Mouse (Mus musculus) kidney, postnatal 0 days (tissue): ENCODE measurements around the gene B3gnt6. TPM values are rescaled to one million over a fixed set of nuclear protein-coding genes. Genes with fewer than 3 reads are reported as not detected.

Experiments
- ATAC-seq: fragments of 200-750 bp; cut with Nextera tagmentation; replicated peaks from 2 replicates; pipeline ENCODE4 v1.8.0; 2017; ENCODE audit warnings: low read depth, moderate number of reproducible peaks, moderate TSS enrichment, moderate library complexity; ENCODE audit not compliant: low FRiP score
- DNase-seq: peaks from one replicate; pipeline ENCODE4 v3.0.0-alpha.2; 2016; ENCODE audit warnings: low spot score
- H3K27ac ChIP-seq: fragments of 300-500 bp; sonication (generic); 2 replicates; pipeline ENCODE4 v1.5.1; 2014; ENCODE audit warnings: mild to moderate bottlenecking
- H3K27me3 ChIP-seq: fragments of 300-500 bp; sonication (generic); 2 replicates; pipeline ENCODE4 v1.6.1; 2014; ENCODE audit warnings: low read length, mixed read lengths; ENCODE audit not compliant: insufficient read depth
- H3K36me3 ChIP-seq: fragments of 300-500 bp; sonication (generic); 2 replicates; pipeline ENCODE4 v1.6.1; 2014; ENCODE audit warnings: low read length, mixed read lengths; ENCODE audit not compliant: insufficient read depth
- H3K4me1 ChIP-seq: fragments of 300-500 bp; sonication (generic); replicated peaks from 2 replicates; pipeline ENCODE4 v1.6.1; 2014; ENCODE audit warnings: antibody characterized with exemption, low read length, mixed read lengths; ENCODE audit not compliant: insufficient read depth
- H3K4me2 ChIP-seq: fragments of 300-500 bp; sonication (generic); 2 replicates; pipeline ENCODE4 v1.6.1; 2014; ENCODE audit warnings: mild to moderate bottlenecking, low read length, moderate library complexity, mixed read lengths
- H3K4me3 ChIP-seq: fragments of 300-500 bp; sonication (generic); replicated peaks from 2 replicates; pipeline ENCODE4 v1.5.1; 2014; ENCODE audit warnings: low read depth, low read length
- H3K9ac ChIP-seq: fragments of 300-500 bp; sonication (generic); 2 replicates; pipeline ENCODE4 v1.6.1; 2014; ENCODE audit warnings: low read depth, low read length
- H3K9me3 ChIP-seq: fragments of 300-500 bp; sonication (generic); replicated peaks from 2 replicates; pipeline ENCODE4 v1.6.1; 2016; ENCODE audit warnings: low read length, inconsistent platforms, mixed read lengths
- CTCF ChIP-seq: IDR thresholded peaks from 2 replicates; pipeline ENCODE4 v1.5.1; 2016; ENCODE audit warnings: antibody characterized with exemption, low read depth, mild to moderate bottlenecking, moderate library complexity
- WGBS: fragments of 180-500 bp; shearing (Covaris S2); extraction: QIAGEN DNeasy Blood & Tissue Kit; methylation state at CpG from one replicate; pipeline ENCODE4 v1.1.7; 2014; 5-methylcytosine and 5-hydroxymethylcytosine counted together
- polyA plus RNA-seq: library from polyadenylated mRNA; unstranded; fragments of >200 nt; fragmentation: Nextera tagmentation; extraction: Ambion mirVana; gene quantifications from 2 replicates; pipeline ENCODE4 v1.2.1, GENCODE M21; 2015

Gene B3gnt6
- polyA plus RNA-seq, 1 experiment from 2014 or later: 0.20 TPM

DNA sequence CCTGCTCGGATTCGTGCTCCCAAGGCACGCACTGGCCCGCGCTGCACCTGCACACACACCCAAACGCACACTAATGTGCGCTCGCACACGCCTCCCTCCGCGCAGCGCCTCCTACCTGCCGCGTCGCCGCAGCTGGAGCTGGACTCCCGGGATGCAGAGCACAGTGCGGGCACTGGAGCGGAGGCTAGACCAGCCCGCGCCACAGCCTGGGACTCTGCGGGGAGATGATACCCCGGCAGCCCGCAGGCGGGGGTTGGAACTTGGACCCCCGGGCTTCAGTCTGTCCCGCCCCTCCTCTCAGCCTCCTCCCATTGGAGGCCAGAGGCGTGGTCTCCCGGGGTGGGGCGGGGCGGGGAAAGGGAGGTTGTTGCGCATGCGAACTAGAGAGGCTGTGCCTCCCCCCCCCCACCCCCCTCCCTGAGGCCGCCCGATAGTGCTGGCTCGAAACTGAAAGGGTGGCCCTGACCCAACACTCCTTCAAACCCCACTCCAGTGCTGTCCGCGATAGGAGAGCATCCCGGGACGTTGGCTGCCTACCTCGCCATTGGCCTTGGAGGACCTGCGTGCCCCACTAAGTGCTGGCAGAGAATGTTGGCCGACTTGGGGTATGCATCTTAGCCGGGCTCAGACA is 21.2 kb downstream of the B3gnt6 start, which contains the start of gene Capn5:
Gene Capn5, minus strand, starts transcription at position 346 of the 631 bp plus-strand sequence.
- Histone ChIP-seq H3K27me3 (no peaks in the 10 kb centered on the region), H3K36me3 (no peaks in the 10 kb centered on the region), H3K4me2 (peak within 1 kb of the TSS; percentile 91), H3K9ac (peak within 1 kb of the TSS; percentile 72), H3K27ac (peak within 1 kb of the TSS; percentile 85), H3K4me3 (peak within 1 kb of the TSS; percentile 85), H3K4me1 (peaks cover 12% of the 10 kb centered on the region; the same call in 1 of the 2 replicates), H3K9me3 (no peaks in the 10 kb centered on the region)
- WGBS: 2% methylated on average over 39 of the region's 44 CpGs
- TF ChIP-seq CTCF: peak; percentile 68
- ATAC-seq (peak; percentile 78), DNase-seq (peak; percentile 83)

DNA sequence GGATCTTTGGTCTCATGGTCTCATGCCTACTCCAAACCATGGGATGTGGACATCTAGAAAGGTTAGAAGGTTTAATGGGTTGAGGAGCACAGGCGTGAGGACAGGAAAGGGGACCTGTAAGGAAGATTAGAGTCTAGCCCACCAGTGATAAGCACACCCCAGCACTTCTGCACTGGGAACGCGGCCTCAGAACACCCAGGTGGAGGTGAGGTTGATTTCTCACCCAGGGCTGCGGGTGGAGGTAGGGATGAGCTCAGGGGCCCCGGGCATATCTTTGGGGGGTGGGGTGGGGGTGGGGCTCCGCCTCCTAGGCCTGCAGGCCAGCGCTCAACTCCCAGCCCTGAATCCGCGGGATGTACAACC is 21.7 kb downstream of the B3gnt6 start:
- WGBS: 6% methylated on average over 9 of the region's 9 CpGs
- Histone ChIP-seq H3K9me3 (no peaks in the 10 kb centered on the region), H3K4me3 (peak overlapping the region; percentile 85), H3K4me2 (peak overlapping the region; percentile 91), H3K36me3 (no peaks in the 10 kb centered on the region), H3K27me3 (no peaks in the 10 kb centered on the region), H3K9ac (peak overlapping the region; percentile 72), H3K4me1 (peaks cover 12% of the 10 kb centered on the region; the same call in 1 of the 2 replicates), H3K27ac (peak overlapping the region; percentile 85; the same call in 1 of the 2 replicates)
- ATAC-seq: no peak
- no peak for DNase-seq
- TF ChIP-seq CTCF: no peak

DNA sequence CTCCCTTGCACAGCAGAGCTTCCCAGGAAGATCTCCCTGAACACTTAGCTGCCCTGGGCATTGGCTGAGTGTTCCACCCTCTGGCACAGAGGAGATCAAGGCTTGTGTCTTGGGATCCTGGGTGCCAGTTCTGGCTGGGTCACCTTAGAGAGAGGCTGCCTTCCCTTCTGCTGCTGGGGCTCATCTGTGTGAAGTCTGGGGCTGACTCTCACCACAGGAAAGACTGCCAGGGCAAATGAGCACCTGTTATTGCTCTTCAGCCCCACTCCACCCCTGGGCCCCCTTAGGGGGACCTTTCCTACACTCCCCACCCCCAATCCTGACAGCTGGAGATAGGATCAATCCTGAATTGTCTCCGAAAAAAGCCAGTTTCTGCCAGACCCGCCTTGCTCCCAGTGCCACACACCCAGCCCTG is 22.2 kb downstream of the B3gnt6 start:
- ATAC-seq (no peak), DNase-seq (no peak)
- no peaks in the 10 kb centered on the region for H3K36me3 ChIP-seq
- 35% methylated on average over 2 of the region's 2 CpGs for WGBS
- peak overlapping the region; percentile 91 for H3K4me2 ChIP-seq
- peak overlapping the region; percentile 72; the same call in 1 of the 2 replicates for H3K9ac ChIP-seq
- no peaks in the 10 kb centered on the region for H3K9me3 ChIP-seq
- H3K4me1 ChIP-seq: peaks cover 15% of the 10 kb centered on the region; the same call in 1 of the 2 replicates
- no peaks in the 10 kb centered on the region for H3K27me3 ChIP-seq
- 0 out of 2 replicates have a peak overlapping the region, but pooled peaks have one; percentile 11 for H3K27ac ChIP-seq
- no peak for TF ChIP-seq CTCF
- peak overlapping the region; percentile 85 for H3K4me3 ChIP-seq

DNA sequence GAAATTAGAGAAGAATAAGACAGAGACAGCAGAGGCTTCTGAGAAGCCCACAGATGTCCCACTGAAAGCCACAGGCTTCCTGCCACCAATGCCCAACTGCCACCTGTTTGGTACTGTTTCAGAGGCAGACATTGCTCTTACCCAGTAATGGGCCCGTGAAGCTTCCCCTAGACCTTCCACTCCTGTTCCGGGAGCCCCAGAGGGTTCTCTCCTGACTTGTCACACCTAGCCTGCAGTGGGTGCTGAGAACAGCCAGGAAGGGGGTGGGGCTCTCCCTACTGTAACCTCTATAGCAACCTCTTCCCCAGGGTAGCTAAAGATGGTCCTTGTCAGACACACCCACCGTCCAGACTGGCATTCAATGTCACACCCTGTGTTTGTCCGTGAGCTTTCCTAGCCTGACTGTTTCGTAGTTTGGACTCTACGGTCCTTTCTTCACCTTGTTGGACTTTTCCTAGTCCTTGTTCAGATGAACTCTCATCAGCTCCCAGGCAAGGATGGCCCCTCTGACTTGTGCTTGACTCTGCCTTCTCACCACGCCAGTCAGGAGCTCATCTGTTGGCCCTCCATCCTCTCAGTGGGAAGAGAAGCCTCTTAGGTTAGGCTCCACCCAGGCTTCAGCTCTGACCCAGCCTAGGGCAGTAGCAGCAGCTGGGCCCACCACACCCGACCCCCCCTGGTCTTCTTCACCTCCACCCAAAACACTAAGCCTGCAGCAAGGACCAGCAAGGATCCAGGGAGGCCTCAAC is 22.8 kb downstream of the B3gnt6 start:
- Histone ChIP-seq H3K27me3 (no peaks in the 10 kb centered on the region), H3K9ac (no peak overlapping the region), H3K4me2 (peak overlapping the region; percentile 91), H3K27ac (0 out of 2 replicates have a peak overlapping the region, but pooled peaks have one; percentile 11), H3K4me3 (0 out of 2 replicates have a peak overlapping the region, but pooled peaks have one; percentile 85), H3K4me1 (peaks cover 21% of the 10 kb centered on the region), H3K9me3 (no peaks in the 10 kb centered on the region), H3K36me3 (no peaks in the 10 kb centered on the region)
- DNase-seq: no peak
- ATAC-seq: no peak
- WGBS: 65% methylated on average over 8 of the region's 8 CpGs
- TF ChIP-seq CTCF: no peak

DNA sequence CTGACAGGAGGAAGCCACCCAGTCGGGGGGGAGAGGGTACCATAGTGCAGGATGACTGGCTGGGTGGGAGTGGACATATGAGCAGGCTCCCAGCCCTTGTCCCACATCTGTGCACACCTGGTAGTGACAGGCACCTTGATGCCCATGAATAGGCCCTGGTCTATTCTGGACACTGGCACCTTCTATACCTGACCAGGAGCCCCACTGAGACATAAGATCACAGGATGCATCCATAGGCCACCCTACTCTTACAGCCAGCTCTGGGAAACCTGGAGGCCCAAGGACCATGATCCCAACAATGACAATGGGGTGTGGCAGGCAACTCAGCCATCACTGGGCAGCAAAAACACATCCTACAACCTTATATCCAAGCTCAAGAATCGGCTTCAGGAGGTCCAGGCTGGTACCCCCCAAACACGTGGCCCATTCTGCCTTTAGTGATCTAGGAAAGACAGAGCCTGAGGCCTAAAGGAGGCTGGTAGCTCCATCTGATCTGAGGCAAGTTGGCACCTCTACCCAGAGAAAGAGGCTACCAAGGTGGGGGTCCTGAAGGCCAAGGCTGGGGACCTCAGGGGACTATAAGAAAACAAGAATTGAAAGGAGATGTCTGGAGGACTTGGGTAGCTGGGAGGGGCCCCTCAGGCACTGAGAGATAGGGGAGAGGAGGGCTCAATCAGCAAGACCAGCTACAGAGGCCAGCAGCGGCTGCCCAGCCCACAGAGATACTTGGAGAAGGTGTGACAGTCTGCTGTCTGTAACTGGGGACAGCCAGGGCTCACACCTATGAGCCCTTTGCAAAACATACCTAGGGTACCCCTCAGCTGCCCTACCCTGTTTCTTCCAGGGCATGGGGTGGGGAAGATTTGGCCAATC is 24.2 kb downstream of the B3gnt6 start:
- Histone ChIP-seq H3K27ac (no peak overlapping the region), H3K9me3 (no peaks in the 10 kb centered on the region), H3K36me3 (no peaks in the 10 kb centered on the region), H3K4me1 (peaks cover 25% of the 10 kb centered on the region), H3K4me2 (no peak overlapping the region), H3K4me3 (no peak overlapping the region), H3K27me3 (no peaks in the 10 kb centered on the region), H3K9ac (no peak overlapping the region)
- WGBS: 79% methylated on average over 4 of the region's 4 CpGs
- DNase-seq: no peak
- ATAC-seq: no peak
- TF ChIP-seq CTCF: no peak

DNA sequence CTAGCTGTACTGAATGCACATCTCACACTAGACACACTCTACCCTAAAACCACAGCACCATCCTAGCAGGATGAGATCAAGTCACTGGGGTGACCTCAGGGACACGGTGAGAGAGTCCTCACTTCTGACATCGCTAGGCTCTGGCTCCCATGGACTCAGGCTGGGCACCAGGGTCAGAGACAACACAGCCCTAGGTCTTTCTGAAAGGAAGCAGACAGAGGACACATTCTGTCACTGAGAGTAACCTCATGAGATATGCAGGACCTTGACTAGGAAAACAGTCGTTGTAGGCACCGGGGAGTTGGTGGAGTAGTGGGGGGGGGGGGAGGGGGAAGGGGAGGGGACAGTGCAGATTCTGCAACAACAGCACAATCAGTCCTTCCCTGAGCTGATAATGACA is 25.9 kb downstream of the B3gnt6 start:
- Histone ChIP-seq H3K4me1 (peaks cover 21% of the 10 kb centered on the region), H3K36me3 (no peaks in the 10 kb centered on the region), H3K4me2 (no peak overlapping the region), H3K9ac (no peak overlapping the region), H3K4me3 (no peak overlapping the region), H3K27ac (0 out of 2 replicates have a peak overlapping the region, but pooled peaks have one; percentile 58), H3K27me3 (no peaks in the 10 kb centered on the region), H3K9me3 (no peaks in the 10 kb centered on the region)
- no peak for TF ChIP-seq CTCF
- no peak for DNase-seq
- WGBS: 53% methylated on average over 4 of the region's 4 CpGs
- ATAC-seq: no peak
